Mouse (Mus musculus) left cerebral cortex, postnatal 36 days (tissue): ENCODE measurements at regions not wholly inside any gene's neighbourhood (a gene's known extent, or its start where the extent isn't known, plus 50 kb on each side); places are given as distances from the start of the nearest gene placed in this dataset.
"Not testable (repeated sequence)": the region's sequence is repeated elsewhere in the genome, so short reads cannot be mapped to it uniquely, and the experiment has no call there.

Experiments used
- DNase-seq, 2 experiments: peaks; one replicate each; pipeline ENCODE4 v3.0.0; 2021 to 2022; ENCODE audit warnings: low spot score in 2 of 2, mixed read lengths in 1 of 2
- intact Hi-C: fragments of 180-260 bp; cut with DNase I; formaldehyde crosslinking; loops from one replicate; pipeline ENCODE4 v1.15.1; 2025

DNA sequence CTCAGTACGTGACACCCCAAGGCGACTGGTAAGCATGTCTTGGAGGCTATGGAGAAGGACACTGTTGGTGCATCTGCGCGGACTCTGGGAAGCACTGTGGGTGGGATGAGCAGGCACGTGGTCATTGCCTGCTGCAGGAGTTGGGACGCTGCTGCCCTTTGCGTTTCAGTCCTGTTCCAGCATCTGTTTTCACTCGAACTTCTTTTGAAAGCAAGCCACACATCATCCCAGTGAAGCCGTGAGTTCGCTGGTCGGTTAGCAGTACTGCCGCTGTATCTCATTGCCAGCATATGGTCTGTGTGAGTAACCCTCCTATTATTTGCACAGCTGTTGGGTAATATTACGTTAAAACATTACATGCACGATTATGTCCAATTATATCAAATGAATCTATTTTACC is 128.1 kb upstream of the C9orf72 start:
- no peak for DNase-seq
- intact Hi-C loops, result no loop called here

DNA sequence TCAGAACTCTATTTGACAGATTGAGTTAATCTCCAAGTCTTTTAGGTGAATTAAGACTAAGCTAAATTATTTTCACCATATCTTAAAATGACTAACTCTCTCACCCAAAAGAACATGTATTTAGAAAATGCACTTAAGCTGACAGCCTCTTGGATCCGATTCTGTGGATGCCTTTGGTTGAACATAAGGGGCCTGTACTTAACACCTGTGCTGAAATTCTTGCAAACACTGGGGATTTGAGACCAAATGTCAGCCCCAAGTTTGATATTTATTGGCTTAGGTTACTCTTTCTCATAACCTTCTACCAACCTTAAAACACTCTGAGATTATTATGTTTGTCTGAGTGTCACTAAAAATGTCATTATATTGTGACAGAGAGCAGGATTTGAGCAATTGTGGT is 126.6 kb upstream of the C9orf72 start:
- intact Hi-C loops, result no loop called here
- no peak for DNase-seq

DNA sequence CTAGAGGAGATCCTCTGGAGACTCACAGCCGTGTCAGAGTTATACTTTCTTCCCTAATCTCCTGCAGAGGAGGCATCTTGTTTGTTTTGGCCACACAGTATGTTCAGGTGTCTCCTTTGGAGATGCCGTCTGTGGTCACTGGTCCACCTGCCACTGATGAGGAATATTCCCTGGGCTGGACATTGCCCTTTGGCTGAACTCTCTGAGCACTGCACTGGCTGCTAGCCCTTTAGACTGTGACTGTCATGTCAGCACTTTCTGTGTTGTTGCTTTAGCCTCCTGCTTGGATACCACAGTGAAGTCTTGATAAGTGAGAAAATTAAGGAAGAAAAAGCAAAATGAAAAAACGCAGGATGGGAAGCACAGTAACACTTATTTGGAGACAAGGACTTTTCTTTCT is 124.5 kb upstream of the C9orf72 start:
- DNase-seq, result no peak
- intact Hi-C loops, result no loop called here

DNA sequence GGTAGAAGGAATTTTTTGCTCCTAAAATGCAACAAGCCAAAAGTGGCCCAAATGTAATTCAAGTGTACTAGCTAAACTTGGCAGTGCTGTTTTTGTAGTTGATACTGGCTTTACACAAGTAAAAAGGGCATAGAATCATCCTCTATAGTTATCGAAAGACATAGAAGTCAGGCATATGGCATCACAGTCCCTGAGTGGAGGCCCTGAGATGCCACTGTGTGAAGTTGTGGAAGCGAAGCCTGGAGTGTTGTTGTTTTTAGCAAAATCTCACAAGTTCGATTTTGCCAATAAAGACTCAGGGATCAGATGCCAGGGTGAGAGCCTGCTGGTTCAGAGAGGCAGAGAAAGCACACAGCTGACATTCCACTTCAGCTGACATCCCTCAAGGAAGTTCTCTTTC is 121.6 kb upstream of the C9orf72 start:
- intact Hi-C loops, result loop anchor here (2.0 kb wide), 1 partner anchor 53 kb away; no protein-coding TSS in a partner anchor

DNA sequence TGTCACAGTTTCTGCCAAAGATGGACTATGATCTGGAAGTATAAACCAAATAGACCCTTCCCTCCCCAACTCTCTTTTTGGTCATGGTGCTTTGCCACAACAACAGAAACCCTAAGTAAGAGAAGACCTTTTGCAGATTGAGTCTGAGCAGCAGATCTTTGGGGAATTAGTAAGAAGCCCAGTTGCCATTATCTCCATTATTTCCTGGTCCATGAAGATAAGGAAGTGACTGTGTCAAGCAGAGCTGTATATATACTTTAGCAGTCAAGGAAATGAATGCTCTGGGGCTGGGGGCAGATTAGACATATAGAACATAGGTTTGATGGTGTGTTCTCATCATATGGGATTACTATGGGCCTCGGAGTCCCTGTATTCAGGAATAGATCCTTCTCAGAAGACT is 117.8 kb upstream of the C9orf72 start:
- DNase-seq, result no peak
- intact Hi-C loops, result no loop called here

More for the DNA sequence above, 121.6 kb upstream of the C9orf72 start:
- DNase-seq, result no peak

DNA sequence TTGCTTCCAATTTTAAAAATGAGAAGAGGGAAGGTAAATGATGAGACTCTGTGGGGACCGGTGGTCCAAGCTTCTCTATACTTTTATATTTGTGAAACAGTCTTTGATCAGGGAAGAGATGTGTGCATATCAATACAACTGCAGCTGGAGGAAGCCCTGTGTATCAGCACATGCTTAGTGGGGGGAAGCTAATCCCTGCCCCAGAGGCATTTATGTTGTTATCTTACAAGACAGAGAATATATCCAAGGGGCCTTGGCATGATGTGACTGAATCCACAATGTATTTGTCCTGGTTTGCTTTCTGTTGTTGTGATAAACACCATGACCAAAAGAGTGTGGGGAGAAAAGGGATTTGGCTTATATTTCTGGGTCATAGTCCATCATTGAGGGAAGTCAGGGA is 105.2 kb upstream of the C9orf72 start:
- no peak for DNase-seq
- intact Hi-C loops, result no loop called here

DNA sequence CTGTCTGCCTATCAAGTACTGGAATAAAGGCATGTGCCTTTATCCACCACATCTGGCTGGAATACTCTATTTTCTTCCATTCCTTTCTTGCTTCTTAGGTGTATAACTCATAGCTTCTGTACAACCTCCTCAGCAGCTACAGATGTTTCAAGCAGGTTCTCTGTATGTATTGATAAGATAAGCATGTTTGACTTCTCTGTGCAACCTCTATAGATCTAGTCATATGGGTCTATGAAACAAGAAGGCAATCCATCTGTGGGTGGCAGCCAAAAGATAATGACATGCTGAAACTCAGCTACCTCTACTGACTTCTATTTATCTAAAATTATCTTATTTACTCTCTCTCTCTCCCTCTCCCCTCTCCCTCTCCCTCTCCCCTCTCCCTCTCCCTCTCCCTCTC is 99.3 kb upstream of the C9orf72 start:
- DNase-seq, result no peak
- intact Hi-C loops, result no loop called here

DNA sequence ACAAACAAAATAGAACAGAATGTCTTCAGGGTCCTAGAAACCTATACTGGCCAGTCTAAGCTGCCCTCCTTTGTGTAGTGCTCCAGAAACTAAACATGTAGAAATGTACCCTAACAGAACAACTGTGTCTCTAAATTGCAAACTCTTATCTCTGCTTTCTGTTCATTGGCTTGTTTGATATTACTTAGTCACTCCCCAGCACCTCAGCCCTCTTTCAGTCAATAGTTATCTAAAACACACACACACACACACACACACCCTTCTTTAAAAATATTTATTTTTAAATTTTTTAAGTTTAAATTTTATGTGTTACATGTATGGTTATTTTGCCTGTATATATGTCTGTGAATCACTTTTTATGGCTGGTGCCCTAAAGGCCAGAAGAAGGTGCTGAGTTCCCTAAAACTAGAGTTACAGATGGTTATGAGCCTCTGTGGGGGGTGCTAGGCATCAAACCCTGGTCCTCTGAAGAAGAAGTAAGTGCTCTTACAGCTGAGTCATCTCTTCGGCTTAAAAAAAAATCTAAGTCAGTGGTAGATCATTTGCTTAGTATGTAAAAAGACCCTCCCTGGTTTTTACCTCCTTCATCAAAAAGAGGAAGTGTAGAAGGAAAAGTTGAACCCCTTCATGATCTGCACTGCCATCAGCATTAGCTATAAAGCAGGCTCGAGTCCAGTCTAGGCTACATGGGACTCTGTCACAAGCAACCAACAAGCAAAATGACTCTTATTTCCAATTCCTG is 96.6 kb upstream of the C9orf72 start:
- DNase-seq, result no peak
- intact Hi-C loops, result no loop called here

DNA sequence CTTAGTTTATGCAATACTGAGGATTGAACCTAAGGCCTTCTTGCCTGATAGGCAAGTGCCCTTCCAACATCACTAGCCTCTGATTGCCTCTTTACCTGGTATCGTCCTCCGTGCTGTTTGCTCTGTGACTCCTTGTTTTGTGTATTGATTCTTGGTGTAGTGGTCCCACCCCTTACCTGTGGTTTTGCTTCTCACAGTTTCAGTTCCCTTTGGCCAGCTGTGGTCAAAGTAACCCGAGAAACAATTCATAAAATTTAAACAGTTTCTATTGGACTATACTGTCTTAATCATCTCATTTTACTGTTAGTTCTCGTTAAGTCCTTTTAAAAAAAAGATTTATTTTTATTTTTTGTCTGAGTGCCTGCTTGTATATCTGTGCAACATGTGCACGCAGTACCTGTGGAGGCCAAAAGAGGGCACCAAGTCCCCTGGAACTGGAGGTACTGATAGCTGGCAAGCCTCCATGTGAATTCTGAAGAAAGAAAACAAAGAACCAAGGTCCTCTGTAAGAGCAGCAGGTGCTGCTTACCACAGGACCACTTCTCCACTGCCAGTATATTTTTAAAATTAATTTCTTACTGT is 84.5 kb upstream of the C9orf72 start:
- intact Hi-C loops, result no loop called here
- DNase-seq, result peak in 1 of 2 experiments; percentile 7

DNA sequence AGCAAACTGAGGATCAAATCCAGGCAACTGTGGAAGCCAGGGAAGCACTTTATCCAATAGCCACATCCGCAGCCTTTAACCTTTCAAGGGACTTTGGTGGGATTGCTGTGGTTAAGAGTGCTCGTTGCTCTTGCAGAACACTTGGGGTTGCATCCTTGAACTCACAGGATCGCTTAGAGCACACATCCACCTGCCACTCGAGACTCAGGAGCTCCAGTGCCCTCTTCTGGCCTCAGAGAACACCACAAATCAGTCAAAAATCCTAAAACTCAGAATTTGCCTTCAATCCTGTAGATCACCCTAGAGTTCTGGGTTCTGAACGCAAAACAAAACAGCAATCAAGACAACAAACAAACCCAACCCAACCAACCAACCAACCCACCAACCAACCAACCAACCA is 82.2 kb upstream of the C9orf72 start:
- DNase-seq, result no peak
- intact Hi-C loops, result no loop called here

DNA sequence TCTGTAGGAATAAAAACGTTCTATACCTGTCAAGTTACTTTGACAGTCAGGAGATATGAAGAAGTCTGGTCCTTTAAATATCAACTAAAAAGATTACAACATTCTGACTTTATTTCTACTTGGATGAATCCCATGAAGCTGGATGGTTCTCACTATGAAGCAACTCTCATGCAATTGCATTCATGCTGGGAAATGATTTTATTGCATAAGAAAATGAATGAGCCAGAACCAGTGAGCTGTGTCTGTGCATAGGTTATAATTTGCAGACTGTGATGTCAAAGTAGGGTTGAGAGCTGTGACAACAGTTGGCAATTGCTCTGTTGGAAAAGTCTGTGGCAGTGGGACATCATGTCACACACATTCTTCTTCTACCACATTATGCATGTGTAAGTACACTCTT is 79.2 kb upstream of the C9orf72 start:
- no peak for DNase-seq
- intact Hi-C loops, result no loop called here

DNA sequence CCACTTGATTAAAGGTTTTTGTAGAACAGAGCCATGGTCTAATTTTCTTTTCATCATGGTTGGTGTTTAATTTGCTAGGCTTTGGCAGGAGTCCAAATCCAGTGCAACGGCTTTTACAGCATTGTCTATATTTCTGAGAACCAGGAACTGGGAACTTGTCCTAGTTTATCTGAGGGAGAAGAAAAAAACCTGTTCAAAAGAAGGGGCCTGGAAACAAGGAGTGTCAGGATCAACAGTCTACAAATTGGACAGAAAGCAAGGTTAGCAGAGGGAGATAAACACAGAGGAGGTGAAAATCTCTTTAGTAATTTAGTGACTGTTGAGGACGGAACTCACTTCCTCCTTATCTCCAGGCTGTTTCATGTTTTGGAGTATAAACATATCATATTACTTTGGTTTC is 74.9 kb upstream of the C9orf72 start:
- intact Hi-C loops, result no loop called here
- no peak for DNase-seq

DNA sequence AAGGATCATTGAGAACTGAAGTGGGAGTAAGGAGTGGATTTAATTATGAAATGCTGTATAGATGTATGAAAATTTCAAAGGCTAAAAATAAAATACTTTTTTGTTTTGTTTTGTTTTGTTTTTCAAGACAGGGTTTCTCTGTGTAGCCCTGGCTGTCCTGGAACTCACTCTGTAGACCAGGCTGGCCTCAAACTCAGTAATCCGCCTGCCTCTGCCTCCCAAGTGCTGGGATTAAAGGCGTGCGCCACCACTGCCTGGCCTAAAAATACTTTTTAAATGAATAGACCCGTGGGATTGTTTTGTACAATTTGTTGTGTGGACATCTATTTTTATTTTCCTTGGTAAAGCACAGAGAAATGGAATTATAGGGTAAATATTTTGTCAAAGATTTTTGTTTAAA is 74.4 kb upstream of the C9orf72 start:
- intact Hi-C loops, result not testable (repeated sequence)

DNA sequence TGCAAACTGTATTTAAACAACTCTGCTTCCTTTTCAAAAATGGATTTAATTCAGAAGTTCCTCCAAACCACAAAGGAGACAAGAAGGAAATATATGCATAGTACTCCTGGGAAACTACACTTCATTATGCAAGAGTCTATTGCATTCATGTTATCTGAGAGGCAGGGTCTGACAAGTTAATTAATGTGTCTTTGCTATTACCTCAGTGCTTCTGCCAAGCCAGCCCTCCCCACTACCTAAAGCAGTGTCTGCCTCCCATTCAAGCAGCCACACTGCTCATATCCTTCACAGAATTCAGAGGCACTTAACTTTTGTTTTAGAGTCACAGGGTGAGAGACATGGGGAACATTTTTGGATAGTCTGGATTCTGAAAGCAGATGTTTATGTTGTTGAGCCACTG is 58.6 kb upstream of the C9orf72 start:
- no peak for DNase-seq
- intact Hi-C loops, result no loop called here

More for the DNA sequence above, 74.4 kb upstream of the C9orf72 start:
- DNase-seq, result not testable (repeated sequence)
